Mouse (Mus musculus) ovary, adult 18-20 months (tissue): ENCODE measurements around the gene Phpt1.
A peak's percentile ranks its signal among the peaks of the same experiment; 100 is the strongest.
"Not testable (repeated sequence)": the region's sequence is repeated elsewhere in the genome, so short reads cannot be mapped to it uniquely, and the experiment has no call there.

ENCODE experiments used
- DNase-seq: peaks from one replicate; pipeline ENCODE4 v3.0.0; 2022; ENCODE audit warnings: low spot score, mixed read lengths

The Phpt1 gene

DNA sequence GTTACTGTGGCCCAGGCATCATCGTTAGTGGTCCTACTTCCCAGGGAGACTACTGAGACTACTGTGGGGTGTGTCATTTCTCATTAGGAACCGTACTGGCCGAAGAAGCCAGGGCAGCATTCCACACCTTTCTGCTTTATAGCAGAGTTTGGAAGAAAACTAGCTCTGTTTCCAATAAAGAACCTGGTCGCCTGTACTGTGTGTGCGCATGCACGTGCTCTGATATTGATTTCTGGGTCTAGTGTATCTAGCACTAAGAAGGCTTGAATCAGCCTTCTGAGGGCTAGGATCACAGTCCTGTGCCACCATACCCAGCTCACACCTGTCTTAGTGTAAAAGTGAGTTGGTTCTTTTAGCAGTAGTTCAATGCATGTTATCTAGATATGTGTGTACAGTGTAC, 16.2 kb downstream of the Phpt1 start:
- no peak for DNase-seq

DNA sequence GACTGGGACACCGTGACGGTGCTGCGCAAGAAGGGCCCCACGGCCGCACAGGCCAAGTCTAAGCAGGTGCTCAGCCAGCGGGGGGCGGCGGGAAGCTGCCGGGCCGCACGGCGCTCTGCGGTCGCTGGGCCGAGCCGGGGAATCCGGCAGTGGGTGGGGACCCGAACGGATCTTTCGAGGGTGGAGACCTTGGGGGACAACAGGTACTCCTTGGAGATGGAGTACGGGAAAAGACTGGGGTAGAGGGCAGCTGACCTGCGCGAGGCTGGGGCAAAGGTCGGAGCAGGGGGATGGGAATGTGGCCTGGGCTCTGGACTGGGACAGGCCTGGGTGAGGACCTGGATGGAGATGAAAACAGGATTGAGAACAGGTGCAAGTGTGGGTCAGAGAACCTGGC, 17.1 kb downstream of the Phpt1 start:
- DNase-seq = no peak

DNA sequence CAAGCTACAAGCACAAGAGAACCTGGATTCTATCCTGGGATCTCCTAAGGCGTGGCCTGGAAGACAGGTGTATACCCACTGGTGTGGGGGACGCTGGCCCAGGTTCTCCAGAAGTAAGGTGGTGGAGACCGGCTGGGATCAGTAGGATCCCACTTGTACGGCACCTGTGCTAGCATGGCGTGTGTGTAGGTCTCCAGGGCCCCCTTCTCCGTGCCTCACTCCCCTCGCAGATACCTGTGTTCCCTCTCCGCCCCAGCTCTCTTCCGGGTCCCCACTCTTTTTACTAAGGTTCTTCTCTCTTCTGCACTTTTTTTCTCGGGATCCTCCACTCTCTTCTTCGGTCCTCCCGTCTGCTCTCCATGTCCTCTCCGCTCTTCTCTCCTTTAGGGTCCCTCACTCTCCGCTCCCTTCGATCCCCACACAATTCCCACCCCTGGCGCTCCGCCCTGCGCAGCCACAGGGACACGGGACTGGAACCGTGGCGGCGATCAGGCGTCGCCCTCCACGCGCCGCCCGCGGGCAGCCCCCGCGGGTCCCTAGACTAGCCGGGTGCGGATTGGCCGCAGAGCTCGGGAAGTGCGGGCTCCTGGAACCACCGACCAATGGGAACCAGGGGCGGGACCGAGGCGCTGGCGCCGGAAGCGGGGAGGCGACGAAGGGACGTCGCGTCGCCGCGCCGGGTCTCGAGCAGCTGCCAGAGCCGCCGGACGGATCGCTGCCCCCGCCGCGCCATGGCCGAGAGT, 17.6 kb downstream of the Phpt1 start, which contains the start of gene Edf1:
Gene Edf1 (plus strand): TSS at position 627 of the 743 bp plus-strand sequence.
- peak; percentile 92 for DNase-seq

DNA sequence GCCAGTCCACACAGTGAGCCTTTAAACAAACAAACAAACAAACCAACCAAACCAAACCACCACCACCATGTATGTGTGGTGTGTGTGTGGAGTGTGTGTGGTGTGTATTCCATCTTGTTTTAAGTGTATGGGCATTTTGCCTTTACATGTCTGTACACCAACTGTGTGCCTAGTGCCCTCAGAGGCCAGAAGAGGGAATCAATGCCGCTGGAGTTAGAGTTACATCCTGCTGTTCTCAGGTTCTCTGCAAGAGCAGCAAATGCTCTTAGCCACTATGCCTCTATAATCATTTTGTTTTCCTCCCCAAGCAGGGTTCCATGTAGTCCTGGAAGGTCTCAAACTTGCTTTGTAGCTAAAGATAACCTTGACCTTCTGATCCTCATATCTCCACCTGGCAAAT, 18.7 kb downstream of the Phpt1 start:
- DNase-seq = no peak

DNA sequence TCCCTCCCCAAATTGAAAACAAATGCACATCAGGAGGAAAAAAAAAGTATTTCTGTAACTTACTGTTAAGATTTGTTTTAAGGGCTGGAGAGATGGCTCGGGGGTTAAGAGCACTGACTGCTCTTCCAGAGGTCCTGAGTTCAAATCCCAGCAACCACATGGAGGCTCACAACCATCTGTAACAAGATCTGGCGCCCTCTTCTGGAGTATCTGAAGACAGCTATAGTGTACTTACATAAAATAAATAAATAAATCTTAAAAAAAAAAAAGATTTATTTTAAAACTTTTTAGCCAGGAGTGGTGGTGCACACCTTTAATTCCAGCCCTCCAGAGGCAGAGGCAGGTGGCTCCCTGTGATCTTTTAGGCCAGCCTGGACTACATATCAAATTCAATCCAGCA, 19.5 kb downstream of the Phpt1 start:
- not testable (repeated sequence) for DNase-seq

DNA sequence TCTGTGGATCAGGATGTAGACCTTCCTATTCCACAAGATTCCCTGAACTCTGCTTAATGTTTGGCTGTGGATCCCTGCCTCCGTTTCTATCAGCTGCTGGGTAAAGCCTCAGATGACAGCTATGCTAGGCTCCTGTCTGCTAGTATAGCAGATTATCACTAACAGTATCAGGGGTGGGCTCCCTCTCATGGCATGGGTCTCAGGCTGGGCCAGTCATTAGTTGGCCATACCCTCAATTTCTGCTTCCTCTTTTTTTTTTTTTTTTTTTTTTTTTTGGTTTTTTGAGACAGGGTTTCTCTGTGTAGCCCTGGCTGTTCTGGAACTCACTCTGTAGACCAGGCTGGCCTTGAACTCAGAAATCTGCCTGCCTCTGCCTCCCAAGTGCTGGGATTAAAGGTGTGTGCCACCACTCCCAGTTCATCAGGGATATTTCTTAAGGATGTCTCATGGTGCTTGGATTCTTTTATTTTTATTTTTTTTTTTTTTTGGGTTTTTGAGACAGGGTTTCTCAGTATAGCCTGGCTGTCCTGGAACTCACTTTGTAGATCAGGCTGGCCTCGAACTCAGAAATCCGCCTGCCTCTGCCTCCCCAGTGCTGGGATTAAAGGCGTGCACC, 21.7 kb downstream of the Phpt1 start:
- not testable (repeated sequence) for DNase-seq

DNA sequence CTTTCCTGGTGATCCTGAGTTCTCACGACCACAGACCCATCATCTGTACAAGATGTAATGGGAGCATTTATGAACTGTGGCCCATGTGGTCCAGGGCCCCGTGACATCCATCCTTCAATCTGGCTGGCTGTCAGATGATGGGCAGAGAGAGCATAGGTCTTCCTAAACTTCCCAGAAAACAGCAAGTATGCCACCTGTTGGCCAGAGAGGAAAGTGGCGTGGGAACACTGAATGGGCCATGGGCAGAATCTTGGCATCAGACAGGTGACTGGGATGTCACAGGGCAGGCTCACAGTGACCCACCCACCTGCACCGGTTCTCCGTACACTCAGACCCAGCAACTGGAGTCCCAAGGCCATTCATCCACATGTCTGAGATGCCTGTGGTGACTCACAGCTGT, 23.8 kb downstream of the Phpt1 start:
- DNase-seq = no peak

DNA sequence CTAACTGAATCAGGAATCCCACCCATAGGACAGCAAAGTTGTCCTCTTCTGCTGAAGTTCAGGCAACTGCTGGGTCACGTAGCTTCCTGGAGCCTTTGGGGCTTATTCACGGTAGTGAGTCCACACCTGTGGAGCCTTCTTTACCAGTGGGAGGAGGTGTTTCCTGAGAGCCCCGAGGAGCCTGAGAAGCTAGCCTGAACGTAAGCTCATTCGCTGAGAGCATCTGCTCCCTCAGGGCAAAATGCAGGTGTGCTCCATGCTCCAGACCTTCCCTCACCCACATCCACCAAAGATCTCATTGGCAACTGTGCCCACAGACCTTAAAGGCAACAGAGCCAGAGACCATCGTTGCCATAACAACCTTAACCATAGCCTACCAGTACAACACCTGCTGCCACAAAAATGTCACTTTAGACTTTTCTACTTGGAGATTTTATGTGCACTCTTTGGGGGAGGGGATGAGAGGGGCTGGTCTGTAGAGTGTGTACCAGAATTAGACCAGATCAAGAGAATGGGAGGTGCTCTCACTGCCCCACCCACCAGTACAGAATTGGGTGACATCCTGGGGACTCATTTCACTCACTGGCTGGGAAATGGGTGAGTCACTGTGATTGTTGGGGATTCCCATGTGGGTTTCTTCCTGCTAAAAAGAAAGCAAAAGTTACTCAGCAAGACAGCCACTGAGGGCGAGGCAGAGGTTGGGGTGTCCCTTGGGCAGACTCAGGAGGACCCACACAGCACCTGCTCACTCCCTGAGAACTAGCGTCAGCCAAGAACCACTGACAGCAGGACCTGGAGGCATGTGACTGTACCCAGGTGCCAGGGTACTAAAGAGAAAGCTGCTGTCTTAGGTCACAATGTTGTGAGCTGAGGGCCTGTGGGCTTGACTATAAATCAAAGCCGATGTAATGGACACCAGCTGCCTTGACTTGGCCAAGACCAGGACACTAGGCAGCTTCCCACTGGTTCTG, 25.7 kb downstream of the Phpt1 start:
- DNase-seq = no peak

DNA sequence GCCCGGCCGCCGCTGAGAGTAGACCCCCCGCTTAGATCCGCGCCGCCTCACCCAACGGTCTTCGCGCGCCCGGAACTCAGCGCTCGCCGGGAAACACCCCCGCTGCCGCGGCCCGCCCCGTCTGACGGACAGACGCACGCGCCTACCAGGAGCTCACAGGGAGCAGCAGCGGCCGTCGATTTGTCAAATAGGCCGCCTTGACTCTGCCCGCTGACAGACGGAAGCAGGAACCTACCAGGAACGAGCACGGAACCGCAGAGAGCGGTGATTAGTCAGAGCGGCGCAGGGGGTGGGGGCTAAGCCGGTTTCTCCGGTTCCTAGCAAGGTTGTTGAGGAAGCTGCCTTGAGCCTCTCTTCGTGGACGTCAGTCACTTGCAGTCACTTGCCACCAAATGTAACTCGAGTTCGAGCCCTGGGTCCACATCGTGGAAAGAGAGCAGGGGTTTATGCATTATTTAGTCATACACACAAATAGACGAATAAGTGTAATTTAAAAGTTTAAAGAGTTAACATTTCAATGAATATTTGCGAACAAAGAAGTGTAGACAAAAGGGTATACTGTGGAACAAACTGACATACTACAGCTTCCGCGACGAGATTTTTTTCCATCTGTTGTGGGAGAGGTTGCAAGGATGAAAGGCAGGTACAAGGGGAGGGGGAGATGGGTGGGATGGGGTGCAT, 28.1 kb downstream of the Phpt1 start, which contains the start of gene Traf2:
Gene Traf2 (minus strand): TSS at position 130 of the 681 bp plus-strand sequence.
- peak; percentile 98 for DNase-seq

DNA sequence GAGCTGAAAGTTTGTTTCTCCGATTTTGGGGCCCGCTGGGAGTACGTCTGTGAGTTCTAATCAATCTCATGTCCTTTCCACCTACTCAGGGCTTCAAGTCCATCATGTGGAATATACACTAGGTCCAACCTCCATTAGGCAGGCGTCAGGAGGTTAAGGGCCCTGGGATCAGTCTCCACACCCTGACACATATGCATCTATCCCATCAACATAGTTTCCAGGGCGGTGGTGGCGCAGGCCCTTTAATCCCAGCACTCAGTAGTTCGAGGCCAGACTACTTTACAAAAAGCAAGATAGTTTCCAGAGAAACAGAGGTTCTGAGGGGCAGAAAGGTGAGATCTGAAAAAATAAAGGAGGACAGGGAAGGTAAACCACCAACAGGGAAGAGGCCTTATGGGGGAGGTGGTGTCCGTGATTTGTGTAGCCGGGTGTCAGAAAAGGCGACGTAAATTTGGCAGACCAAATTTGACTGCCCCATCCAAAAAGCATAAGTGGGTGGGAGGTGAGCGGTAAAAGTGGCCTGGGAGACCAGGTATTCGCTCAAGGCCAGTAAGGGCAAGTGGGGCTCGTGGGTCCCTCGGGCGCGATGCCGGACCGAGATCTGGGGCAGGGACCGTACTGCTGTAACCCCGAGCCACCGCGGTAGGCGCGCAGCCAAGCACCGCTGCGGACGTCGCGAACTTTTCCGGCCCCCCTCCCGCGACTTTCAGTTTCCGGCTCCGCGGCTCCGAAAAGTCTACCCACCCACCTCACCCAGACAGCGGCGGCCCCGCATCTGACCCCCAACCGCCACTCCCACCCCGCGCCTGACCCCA, 28.8 kb downstream of the Phpt1 start:
- no peak for DNase-seq

DNA sequence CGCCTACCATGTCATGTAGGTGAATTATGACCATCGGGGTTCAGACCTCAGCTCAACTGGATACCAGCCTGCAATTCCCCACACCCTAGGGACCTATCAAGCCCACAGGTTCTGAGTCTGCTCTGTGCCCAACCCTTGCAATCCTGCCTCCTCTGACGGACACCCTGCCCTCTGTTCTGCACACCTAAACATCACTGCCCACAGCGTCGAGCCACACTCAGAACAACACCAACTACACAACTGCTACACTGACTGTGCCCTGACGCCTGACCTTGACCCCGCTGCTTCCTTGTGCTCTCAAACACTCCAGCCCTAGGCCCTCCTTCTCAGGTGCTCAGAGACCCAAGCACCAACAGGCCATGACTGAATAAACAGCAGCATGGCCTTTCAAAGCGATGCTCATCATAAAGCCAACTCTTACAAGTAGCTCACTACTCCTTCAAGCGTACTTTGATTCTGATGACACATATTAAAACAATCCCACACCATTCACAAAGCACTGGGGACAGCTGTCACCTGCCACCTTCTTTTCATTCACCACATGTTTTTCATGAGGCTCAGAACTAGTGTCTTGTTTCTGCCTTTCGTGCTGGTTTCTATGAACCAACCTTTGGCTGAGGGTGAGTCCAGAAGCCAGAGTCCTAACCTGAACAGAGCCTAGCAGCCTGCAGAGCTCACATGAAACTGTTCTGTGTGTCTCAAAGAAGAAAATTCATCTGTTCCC, 33.2 kb downstream of the Phpt1 start:
- no peak for DNase-seq

DNA sequence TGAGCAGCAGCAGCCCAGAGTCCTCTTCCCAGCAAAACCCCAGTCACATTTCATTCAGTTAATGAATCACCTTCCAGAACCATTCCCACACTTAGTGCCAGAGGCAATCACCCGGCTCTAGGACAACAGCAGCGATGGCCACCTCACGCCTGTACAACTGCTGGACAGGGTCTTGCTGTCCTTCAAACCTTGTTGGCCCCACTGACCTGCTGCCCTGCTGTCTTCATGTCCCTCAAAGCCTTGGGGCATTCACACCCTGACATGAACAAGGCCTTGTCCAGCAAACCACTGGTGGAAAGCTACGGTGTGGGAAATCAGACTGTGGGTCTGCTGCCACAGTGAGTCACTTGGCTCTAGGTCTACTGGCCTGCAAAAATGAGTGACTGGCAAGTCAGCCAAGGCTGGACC, 34.5 kb downstream of the Phpt1 start:
- DNase-seq = no peak

DNA sequence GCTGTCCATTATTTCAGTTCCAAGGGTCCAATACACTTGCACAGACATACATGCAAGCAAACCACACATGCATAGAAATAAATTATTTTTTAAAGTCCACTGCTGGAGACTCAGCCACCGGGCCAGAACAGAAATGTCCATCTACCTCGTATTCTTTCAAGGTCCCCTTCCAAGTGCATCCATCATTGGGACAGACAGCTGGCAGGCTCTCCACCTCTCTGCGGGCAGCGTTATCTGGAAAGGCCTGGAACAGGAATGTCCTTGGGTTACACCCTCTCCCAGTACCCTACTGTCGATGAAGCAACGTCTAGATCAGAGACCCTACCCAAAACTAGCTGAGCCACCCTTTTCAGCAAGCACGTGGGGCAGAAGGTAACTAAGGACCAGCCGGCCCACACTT, 38.5 kb downstream of the Phpt1 start:
- DNase-seq = peak; percentile 34

DNA sequence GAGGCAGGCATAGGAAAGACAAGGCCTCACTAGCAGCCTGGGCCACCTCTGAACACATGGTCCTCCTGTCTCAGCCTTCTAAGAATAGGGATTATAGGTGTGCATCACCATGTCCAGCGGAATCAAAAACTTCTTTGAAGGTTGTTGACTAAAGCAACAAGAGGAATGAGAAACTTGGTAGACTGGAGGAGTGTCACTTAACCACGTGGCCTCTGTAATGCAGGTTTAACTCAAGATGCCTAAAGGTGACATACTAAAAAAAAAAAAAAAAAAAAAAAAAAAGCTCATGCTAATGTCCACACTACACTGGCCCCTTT, 40.2 kb downstream of the Phpt1 start:
- DNase-seq = no peak

DNA sequence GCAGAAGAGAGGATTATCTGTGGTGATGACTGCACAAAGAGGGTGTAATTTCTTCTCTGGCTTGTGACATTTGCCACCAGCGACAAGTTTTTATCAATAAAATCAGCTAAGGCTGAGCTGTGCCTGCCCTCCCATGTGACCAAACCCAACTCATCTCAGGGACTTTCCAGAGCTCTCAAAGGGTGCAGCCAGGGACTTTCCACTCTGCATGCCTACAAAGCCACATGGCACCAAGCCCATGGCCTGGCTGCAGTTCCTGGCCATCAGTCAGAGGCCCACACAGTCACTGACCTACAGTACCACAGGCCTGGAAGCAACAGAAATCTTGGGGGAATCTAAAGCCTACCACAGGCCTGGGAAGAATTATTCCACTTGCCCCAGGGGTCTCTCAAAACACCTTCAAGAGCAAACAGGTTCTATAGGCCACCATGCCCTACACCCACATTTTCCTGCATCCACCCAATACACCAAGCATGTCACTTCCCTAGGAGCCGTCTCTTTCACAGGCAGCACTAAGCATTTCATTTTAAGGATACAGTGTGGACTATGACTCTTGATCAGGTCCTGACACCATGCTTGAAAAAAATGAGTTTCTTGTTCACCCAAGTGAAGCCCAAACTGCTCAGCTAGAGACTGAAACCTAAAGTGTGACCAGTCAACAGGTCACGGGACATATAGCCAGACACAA, 40.7 kb downstream of the Phpt1 start:
- peak; percentile 78 for DNase-seq

DNA sequence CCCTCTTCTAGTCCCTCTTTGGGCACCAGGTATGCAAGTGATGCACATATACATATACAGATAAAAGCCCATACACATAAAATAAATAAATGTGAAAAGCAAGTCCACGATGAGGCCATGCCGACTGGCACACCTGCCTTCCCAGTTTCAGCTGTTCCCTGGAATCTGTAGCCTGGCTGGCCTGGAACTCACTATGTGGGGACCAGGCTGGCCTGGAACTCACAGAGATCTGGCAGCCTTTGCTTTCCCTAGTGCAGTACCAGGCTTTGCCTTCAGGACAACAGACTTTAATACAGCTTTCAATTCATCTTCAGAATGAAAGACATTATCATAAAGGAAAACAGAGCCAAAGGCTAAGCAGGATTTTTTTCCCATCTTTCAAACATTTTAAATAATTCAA, 41.3 kb downstream of the Phpt1 start:
- no peak for DNase-seq

DNA sequence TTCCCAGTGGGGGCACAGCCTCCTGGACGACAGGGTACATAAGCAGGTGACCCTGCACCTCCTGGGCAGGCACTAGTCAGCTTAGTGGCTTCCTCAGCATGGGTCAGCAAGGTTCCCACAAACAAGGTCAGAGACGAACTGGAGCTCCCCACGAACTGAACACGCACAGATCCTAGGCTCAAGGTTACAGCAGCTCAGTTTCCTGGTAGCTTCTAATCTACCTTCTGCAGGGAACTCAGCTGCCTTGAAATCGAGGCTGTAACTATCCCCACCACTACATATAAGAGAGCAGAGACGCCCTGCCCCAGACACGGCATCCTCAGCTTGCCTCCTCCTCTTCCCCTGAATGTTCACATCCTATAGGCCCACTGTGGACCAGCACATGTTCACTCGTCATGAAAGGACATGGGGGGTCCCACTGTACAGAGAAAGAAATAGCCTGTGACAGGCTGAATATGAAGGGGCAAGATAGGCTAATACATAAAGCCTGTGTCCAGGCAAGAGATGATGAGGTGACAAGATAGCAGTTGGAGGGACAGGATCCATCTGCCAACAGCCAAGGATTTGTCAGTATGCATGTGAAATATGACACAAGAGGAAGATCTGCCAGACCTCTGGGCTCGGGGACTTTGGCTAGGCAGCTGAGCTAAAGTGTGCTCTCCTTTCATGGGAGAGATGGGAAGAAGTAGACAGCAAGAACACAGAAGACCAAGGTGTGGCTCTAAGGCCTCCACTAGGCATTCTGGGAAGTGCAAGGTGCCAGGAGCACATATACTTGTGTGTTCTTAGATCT, 48.3 kb downstream of the Phpt1 start:
- no peak for DNase-seq
